Mouse (Mus musculus) cerebellum, adult (tissue): ENCODE measurements around the gene Park7.
"Not testable (repeated sequence)": the region's sequence is repeated elsewhere in the genome, so short reads cannot be mapped to it uniquely, and the experiment has no call there.

Experiments
- ATAC-seq: cut with Nextera tagmentation; 2 replicates; pipeline ENCODE4 v1.9.2; 2017; ENCODE audit warnings: mild to moderate bottlenecking, moderate library complexity, mixed read lengths; ENCODE audit not compliant: insufficient number of reproducible peaks, low FRiP score, low TSS enrichment

Park7 gene

DNA sequence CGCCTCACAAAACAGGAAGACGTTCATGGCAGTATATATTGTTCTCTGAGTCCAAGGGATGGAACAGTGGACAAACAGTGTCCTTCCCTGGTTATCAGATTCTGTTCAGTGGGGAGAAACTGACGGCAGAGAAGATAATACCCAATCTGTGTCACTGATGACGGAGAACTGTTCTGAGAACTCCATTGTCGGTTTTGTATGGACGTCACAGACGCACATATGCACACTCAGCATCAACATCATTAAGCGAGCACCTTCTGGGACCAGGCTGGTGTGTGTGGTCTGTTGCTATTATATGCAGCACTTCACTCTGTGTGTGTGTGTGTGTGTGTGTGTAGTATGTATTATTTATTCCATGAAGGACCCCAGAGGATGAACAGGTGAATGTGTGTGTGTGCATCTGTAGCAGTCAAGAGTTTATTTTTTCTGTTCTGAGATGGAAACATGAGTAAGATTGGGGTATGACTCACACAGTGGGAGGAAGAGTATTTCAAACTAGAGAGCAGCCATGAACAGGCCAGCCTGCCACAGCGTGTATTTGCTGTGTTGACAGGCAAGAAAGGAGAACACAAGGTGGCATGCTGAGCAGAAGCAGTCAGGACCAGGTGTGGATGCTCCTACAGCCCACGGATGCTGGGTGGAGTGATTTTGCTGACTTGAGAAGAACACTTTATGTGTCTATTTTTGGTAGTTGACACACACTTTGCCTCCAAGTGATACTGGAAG is 1.1 kb upstream of the Park7 start:
- ATAC-seq = no peak

- no peak for ATAC-seq
These were observed 494 bp downstream of the Park7 start for GRCm38 (mm10) chr4:150913743-150914142.

DNA sequence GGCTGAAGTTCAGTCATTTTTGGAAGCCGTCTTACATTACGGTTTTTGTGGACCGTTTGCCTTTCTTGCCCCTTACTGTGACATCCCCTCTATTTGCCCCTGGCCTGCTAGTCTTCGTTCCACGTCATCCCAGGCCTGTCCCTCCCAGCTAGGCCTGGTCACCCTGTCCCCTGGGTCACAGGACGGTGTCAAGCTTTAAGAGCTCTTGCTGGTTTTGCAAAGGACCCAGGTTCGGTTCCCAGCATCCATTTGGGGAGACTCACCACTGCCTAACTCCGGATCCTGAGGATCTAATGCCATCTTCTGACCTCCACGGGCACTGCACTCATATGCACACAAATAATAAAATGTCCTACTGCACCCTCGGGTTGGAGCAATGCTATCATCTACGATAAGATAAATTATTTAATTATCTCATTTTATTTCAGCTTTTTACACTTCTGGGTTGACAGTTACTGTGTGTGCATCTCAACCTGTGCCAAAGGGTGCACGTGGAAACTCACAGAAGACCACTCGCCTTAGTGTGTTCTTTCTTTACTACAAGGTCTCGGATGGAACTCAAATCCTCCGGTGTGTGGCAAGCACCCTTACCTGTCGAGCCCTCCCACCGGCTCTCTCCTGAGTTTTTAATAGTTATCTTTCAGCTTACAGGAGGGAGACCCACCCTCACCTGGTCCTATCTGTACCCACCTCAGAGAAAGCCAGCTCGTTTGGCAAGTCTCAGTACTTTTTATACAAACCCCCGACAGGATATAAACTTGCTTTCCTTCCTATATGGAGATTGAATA is 3.9 kb downstream of the Park7 start:
- 0 out of 2 replicates have a peak, but pooled peaks have one; percentile 8 for ATAC-seq

- peak; percentile 90 for ATAC-seq
These were observed 4.6 kb downstream of the Park7 start for GRCm38 (mm10) chr4:150909451-150910156.

DNA sequence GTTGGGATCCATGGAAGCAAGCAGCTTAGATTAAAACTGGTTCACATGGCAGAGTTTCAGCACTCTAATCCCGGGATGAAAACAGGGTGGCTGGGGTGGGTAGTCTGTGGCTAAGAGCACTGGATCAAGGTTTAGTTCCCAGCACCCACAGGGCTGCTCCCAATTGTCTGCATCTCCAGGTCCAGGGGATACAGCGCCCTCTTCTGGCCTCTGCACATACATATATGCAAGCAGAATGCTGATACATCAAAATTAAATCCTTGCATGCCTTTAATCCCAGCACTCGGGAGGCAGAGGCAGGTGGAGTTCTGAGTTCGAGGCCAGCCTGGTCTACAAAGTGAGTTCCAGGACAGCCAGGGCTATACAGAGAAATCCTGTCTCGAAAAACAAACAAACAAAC is 5.7 kb downstream of the Park7 start:
- ATAC-seq = not testable (repeated sequence)

DNA sequence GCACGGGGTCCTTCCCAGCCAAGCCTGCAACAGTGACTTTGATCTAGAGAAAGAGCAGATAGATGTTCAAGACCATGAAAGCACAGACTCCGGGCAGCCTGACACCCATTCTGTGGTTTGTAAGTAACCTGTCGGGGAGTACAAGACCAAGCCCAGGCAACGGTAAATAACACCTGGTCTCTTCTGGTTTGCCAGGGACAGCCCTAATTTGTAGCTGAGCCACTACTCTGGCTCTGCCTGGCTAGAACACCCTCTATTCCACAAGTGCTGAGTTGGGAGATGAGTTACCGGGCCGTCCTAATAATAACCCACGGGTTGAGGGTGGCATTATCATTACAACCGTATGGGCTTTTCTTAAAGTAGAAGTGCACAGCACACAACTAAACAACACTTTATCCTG is 7.1 kb downstream of the Park7 start:
- no peak for ATAC-seq

DNA sequence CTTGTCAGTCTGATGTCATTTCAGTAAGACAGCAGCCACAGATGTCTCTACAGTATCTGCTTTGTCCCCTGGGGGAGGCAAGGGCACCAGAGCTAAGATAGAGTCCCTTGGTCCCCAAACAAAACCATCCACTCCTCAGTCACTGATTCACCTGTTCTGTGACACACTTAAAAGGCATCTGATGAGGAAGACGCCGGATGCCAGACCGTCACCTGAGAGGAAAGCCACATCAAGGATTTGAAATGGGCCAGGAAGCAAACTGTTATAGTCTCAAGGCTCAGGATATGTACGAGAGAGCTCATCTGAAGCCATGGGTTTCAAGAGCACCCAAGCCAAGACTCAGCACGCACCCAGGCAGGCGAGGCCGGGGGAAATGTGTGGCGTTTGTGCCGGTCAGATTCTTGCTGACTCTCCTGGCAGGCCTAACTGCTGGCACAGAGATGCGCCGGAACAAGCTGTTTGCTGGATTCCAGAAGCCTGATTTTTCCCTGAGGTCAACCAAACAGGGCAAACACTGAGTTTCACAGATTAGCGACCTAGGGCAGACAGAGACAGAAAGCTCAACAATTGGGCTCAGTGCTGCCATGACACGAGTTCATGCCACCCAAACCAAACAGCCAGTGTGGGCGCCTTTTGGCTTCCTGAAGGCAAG is 11.0 kb downstream of the Park7 start:
- ATAC-seq = no peak

- no peak for ATAC-seq
These were observed 12.2 kb downstream of the Park7 start for GRCm38 (mm10) chr4:150902062-150902461.

DNA sequence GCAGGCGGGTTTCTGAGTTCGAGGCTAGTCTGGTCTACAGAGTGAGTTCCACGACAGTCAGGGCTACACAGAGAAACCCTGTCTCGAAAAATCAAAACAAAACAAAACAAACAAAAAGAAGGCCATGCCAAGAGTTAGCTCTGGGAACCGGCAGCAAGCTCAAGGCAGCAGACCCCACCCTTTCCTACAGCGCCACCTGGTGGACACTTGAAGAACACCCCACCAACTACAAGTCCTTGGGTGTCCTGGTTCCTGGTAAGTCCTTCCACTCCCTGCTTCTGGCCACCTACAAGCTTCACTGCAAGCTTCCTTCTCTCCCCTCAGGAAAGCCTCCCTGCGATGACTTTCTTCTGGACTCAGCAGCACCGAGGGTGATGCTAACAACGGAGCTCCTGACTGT is 12.6 kb downstream of the Park7 start:
- ATAC-seq = no peak

- no peak for ATAC-seq
These were observed 13.8 kb downstream of the Park7 start for GRCm38 (mm10) chr4:150900486-150900885.

DNA sequence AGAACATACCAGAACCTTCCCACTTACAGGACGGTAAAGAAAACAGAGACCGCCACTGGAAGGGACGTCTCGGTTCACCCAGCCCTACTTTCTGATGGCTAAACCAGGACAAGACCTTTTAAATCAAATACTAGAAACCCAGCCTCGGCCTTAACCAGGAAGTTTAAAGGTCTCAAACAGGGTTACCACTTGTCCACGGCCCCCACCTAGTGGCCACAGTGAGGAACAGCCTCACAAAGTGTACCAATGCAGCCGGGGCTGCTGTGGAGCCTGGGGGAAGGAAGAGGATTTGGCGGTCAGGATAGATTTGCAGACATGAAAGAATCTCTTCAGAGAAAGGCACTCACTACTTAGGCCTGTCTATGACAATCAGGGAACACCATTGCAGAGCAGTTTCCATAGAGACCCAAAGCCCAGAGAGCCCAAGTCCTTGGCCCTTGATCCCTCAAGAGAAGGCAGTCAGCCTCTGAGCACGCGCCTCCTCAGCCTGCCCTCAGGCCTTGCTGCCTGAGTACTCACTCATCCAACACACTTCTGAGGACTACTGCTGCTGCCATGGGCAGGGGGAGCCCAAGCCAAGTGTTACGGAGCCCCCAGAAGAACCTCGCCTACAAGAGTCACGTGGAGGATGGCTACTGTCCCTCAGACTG is 15.4 kb downstream of the Park7 start:
- ATAC-seq = no peak

GRCm38 (mm10) chr4:150896896-150897624 is 17.2 kb downstream of the Park7 start:
- no peak for ATAC-seq

DNA sequence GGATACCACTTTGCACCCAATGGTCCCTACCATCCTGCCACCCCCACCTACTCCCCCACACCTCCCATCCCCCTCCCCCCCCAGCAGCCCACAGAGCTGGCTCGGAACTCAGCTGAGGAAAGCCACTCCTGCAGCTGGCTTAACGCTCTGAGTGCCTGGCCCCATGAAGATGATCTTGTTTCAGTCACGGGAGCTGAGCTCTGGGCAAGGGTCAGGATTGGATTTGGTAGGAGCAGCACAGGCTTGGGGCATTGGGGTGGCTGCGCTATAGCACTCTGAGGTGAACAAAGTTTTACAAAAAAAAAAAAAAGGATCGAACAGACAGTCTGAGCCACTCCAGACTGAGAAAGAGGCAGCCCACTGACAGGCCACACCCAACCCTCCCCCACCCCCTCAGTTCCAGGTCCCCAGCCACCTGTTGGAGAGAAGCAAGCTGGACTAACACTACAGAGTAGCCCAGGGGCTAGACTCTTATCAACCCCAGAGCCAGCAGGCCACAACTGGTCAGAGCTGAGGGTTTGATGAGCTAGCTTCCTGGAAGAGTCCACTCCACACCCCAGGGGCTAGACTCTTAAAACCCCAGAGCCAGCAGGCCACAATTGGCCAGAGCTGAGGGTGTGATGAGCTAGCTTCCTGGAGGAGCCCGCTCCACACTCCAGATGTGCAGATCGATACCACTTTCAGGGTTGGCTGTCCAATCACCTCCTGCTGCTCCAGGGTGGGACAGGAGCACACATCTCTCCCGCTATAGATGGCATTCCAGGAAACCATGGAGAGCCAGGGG is 19.3 kb downstream of the Park7 start:
- no peak for ATAC-seq

GRCm38 (mm10) chr4:150891308-150891707 is 22.9 kb downstream of the Park7 start:
- ATAC-seq = no peak

GRCm38 (mm10) chr4:150889955-150890315 is 24.3 kb downstream of the Park7 start:
- no peak for ATAC-seq

GRCm38 (mm10) chr4:150889273-150889954 is 24.8 kb downstream of the Park7 start:
- ATAC-seq = no peak

DNA sequence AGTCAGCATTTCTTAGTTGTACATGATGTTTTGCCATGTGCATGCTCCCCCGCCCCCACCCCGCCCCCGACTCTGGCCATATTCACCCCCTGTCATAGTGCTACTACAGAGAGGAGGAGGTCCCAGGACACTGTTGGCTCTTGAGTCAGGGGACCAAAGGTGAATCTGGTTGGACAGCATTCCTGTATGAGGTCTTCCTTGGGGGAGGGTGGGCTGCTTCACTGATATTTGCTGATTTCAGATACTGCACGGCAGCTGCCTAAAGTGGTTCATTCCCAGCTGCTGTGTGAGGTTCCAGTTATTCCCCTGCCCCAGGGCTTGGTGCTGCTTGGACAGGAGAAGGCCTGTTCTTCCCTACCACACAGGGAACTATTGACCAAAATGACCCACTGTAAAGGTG is 25.7 kb downstream of the Park7 start:
- no peak for ATAC-seq

DNA sequence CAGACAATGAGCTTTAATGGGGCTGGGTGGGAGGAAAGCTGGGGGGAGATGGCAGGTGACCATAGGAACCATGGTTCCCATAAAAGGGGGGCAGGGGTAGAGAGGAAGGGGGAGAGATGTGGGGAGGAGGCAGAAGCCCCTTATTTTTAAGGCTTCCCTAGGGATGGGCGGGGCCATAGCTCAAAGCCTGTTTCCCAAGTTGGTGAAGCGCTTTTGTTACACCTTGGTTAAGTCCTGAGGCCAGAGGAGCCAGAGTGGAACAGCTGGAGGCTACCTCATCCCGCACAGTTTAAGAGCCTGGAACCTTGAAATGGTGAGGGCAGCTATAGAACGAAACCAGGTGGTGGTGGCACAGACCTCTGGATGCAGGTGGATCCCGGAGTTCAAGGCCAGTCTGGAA is 26.3 kb downstream of the Park7 start:
- ATAC-seq = no peak
